Mouse (Mus musculus) cerebellum, postnatal 36 days (tissue): ENCODE data around the gene Orc1.

Experiments used
- DNase-seq, 2 experiments: peaks; one replicate each; pipeline ENCODE4 v3.0.0; 2021 to 2022; ENCODE audit warnings: mixed read lengths in 2 of 2

Gene Orc1

DNA sequence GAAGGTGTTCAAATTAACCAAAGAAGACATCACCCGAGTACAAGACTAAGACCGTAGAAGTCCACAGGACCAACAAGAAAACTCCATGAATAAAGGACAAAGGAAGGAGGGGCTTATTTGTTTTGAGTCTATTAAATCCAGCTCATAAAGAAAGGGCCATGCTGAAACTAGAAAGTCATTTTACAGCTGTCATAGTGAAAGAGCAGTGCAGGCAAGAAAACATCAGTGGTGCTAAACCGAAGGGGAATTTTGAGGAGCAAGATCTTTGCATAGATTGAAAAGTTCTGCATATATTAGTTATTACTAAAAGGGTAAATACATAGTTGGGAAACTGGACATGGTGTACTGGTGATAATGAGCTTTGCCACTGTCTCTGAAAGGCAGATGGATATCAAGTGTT is 58.5 kb downstream of the Orc1 start:
- DNase-seq, result no peak

DNA sequence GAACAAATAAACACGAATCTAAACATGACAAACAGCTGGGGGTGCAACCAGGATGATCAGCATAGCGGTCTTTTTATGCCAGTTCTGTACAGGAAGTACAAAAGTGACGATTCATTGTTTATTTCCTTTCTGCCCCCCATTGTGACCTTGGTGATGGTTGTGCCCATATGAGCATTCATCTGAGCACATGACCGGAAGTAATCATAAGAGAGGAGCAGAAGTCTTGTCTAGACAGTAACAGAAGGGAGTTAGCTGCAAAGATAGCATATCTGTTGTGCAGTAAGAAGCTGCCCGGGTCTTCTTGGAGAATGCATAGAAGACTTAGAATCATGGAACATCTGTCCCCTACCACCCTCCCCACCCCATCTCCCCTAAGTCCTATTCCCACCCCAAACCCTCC is 59.5 kb downstream of the Orc1 start:
- DNase-seq, result no peak

DNA sequence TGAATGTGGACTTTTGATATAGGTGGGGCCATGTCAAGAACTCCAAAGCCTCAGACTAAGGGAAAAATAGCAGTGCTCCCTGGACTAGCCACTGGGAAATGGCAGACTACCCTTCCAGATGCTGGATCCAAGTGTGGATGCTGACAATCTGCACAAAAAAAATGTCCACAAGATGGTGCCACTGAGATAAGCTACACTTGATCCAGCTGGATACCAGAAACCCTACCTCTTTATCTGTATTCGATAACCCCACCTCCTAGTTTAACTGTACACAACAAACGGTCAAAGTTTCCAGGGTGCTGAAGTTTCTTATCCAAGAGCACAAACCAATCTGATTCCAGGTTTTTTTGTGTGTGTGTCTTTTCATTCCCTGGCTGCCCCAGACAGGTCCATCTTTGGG is 85.2 kb downstream of the Orc1 start:
- no peak for DNase-seq
